Mouse (Mus musculus) gastrocnemius, adult 18-20 months (tissue): ENCODE measurements around the gene Fhad1. TPM values are rescaled to one million over a fixed set of nuclear protein-coding genes. Genes with fewer than 3 reads are reported as not detected.

Source experiments
- DNase-seq: peaks from one replicate; pipeline ENCODE4 v3.0.0; 2021; ENCODE audit warnings: low spot score
- total RNA-seq, 2 experiments: library from RNA; stranded (reverse); gene quantifications; 2 replicates each; pipeline ENCODE4 v1.2.3; 2021

The Fhad1 gene
- total RNA-seq, 2 experiments from 2014 or later: not detected

- DNase-seq: no peak
Measured at GRCm38 (mm10) chr4:141978582-141978981, 36.3 kb downstream of the Fhad1 start.

- no peak for DNase-seq
Measured at GRCm38 (mm10) chr4:141977346-141977745, 37.5 kb downstream of the Fhad1 start.

GRCm38 (mm10) chr4:141976163-141976562 lies 38.7 kb downstream of the Fhad1 start:
- no peak for DNase-seq

- no peak for DNase-seq
Measured at GRCm38 (mm10) chr4:141964575-141964974, 50.3 kb downstream of the Fhad1 start.

GRCm38 (mm10) chr4:141963907-141964306 lies 51.0 kb downstream of the Fhad1 start:
- DNase-seq: no peak

GRCm38 (mm10) chr4:141962811-141963685 lies 51.8 kb downstream of the Fhad1 start:
- peak; percentile 30 for DNase-seq

- DNase-seq: no peak
Measured at GRCm38 (mm10) chr4:141960037-141960436, 54.8 kb downstream of the Fhad1 start.

- DNase-seq: no peak
Measured at GRCm38 (mm10) chr4:141959615-141960014, 55.3 kb downstream of the Fhad1 start.

GRCm38 (mm10) chr4:141958614-141959375 lies 56.1 kb downstream of the Fhad1 start:
- DNase-seq: peak; percentile 41

GRCm38 (mm10) chr4:141958188-141958587 lies 56.7 kb downstream of the Fhad1 start:
- DNase-seq: peak; percentile 71

- no peak for DNase-seq
Measured at GRCm38 (mm10) chr4:141957740-141958139, 57.1 kb downstream of the Fhad1 start.

GRCm38 (mm10) chr4:141956931-141957330 lies 58.0 kb downstream of the Fhad1 start:
- no peak for DNase-seq

GRCm38 (mm10) chr4:141954770-141955720 lies 59.8 kb downstream of the Fhad1 start:
- DNase-seq: no peak

GRCm38 (mm10) chr4:141953859-141954258 lies 61.0 kb downstream of the Fhad1 start:
- DNase-seq: no peak

- DNase-seq: no peak
Measured at GRCm38 (mm10) chr4:141953291-141953690, 61.6 kb downstream of the Fhad1 start.

GRCm38 (mm10) chr4:141952824-141953223 lies 62.1 kb downstream of the Fhad1 start:
- DNase-seq: no peak

- peak; percentile 17 for DNase-seq
Measured at GRCm38 (mm10) chr4:141952114-141952513, 62.8 kb downstream of the Fhad1 start.

- no peak for DNase-seq
Measured at GRCm38 (mm10) chr4:141949436-141949835, 65.4 kb downstream of the Fhad1 start.

GRCm38 (mm10) chr4:141948822-141949221 lies 66.1 kb downstream of the Fhad1 start:
- no peak for DNase-seq

- DNase-seq: no peak
Measured at GRCm38 (mm10) chr4:141942403-141942802, 72.5 kb downstream of the Fhad1 start.

- no peak for DNase-seq
Measured at GRCm38 (mm10) chr4:141941289-141941688, 73.6 kb downstream of the Fhad1 start.
